Mouse (Mus musculus): ENCODE results near the gene Hs6st3. TPM values are rescaled to one million over a fixed set of nuclear protein-coding genes. Genes with fewer than 3 reads are reported as not detected.

Gene Hs6st3
- not detected for polyA plus RNA-seq (2017; shearing (Covaris generic))

GRCm38 (mm10) chr14:119137906-119138785 lies at the start of gene Hs6st3:
Gene Hs6st3, plus strand, starts transcription at chr14:119138341.
- no peak for ATAC-seq

GRCm38 (mm10) chr14:119098851-119099569 lies 39.1 kb upstream of the Hs6st3 start, which contains the start of gene Uggt2:
Gene Uggt2, minus strand, starts transcription at chr14:119099430.
- no peak for ATAC-seq

GRCm38 (mm10) chr14:119099570-119099891 lies 38.6 kb upstream of the Hs6st3 start:
- no peak for ATAC-seq

- no peak for ATAC-seq
These were observed 30.6 kb upstream of the Hs6st3 start for GRCm38 (mm10) chr14:119107591-119107990.

- ATAC-seq: no peak
These were observed 29.3 kb upstream of the Hs6st3 start for GRCm38 (mm10) chr14:119108776-119109301.

GRCm38 (mm10) chr14:119109776-119110218 lies 28.3 kb upstream of the Hs6st3 start:
- ATAC-seq: no peak

GRCm38 (mm10) chr14:119112558-119112957 lies 25.6 kb upstream of the Hs6st3 start:
- ATAC-seq: no peak

- ATAC-seq: no peak
These were observed 14.6 kb upstream of the Hs6st3 start for GRCm38 (mm10) chr14:119123582-119123981.

- ATAC-seq: no peak
These were observed 14.1 kb upstream of the Hs6st3 start for GRCm38 (mm10) chr14:119124061-119124460.

- no peak for ATAC-seq
These were observed 12.3 kb upstream of the Hs6st3 start for GRCm38 (mm10) chr14:119125840-119126239.

- no peak for ATAC-seq
These were observed 10.8 kb upstream of the Hs6st3 start for GRCm38 (mm10) chr14:119127330-119127729.

- ATAC-seq: no peak
These were observed 632 bp upstream of the Hs6st3 start for GRCm38 (mm10) chr14:119137512-119137905.

- no peak for ATAC-seq
These were observed 602 bp downstream of the Hs6st3 start for GRCm38 (mm10) chr14:119138786-119139100.

- no peak for ATAC-seq
These were observed 1.3 kb downstream of the Hs6st3 start for GRCm38 (mm10) chr14:119139381-119139950.

GRCm38 (mm10) chr14:119153088-119153487 lies 14.9 kb downstream of the Hs6st3 start:
- no peak for ATAC-seq

- no peak for ATAC-seq
These were observed 55.8 kb downstream of the Hs6st3 start for GRCm38 (mm10) chr14:119193905-119194304.

GRCm38 (mm10) chr14:119203508-119203907 lies 65.4 kb downstream of the Hs6st3 start:
- ATAC-seq: no peak

GRCm38 (mm10) chr14:119215576-119216309 lies 77.6 kb downstream of the Hs6st3 start:
- ATAC-seq: no peak

GRCm38 (mm10) chr14:119227709-119228338 lies 89.7 kb downstream of the Hs6st3 start:
- no peak for ATAC-seq

- ATAC-seq: no peak
These were observed 95.5 kb downstream of the Hs6st3 start for GRCm38 (mm10) chr14:119233598-119233997.

- no peak for ATAC-seq
These were observed 109.0 kb downstream of the Hs6st3 start for GRCm38 (mm10) chr14:119247131-119247530.

GRCm38 (mm10) chr14:119248001-119248607 lies 110.0 kb downstream of the Hs6st3 start:
- no peak for ATAC-seq
